Mouse (Mus musculus): ENCODE measurements at regions not wholly inside any gene's neighbourhood (a gene's known extent, or its start where the extent isn't known, plus 50 kb on each side); places are given as distances from the start of the nearest gene placed in this dataset.

GRCm38 (mm10) chr17:47266335-47266734 lies 102.4 kb upstream of the Mrps10 start:
- Histone ChIP-seq H3K9me3 (ENCODE audit: control insufficient read depth, low read length) (peaks cover 5% of the 10 kb centered on the region; the same call in 1 of the 2 replicates), H3K27me3 (ENCODE audit: control insufficient read depth, insufficient read depth, low read length) (no peaks in the 10 kb centered on the region), H3K4me3 (ENCODE audit: low read length) (no peak overlapping the region), H3K27ac (ENCODE audit: low read depth, low read length) (no peak overlapping the region), H3K4me2 (replicated peaks; ENCODE audit: low read depth, low read length) (no peak overlapping the region), H3K36me3 (ENCODE audit: control insufficient read depth, insufficient read depth, low read length) (no peaks in the 10 kb centered on the region; the same call in 1 of the 2 replicates), H3K4me1 (ENCODE audit: control insufficient read depth, insufficient read depth, low read length) (no peaks in the 10 kb centered on the region), H3K9ac (ENCODE audit: low read depth, low read length) (no peak overlapping the region)
- ATAC-seq (ENCODE audit: low FRiP score, low TSS enrichment): no peak
- 93% methylated on average over 7 of the region's 7 CpGs for WGBS

GRCm38 (mm10) chr17:47262986-47263385 lies 105.7 kb upstream of the Mrps10 start:
- Histone ChIP-seq H3K36me3 (ENCODE audit: control insufficient read depth, insufficient read depth, low read length) (peaks cover 4% of the 10 kb centered on the region; the same call in 1 of the 2 replicates), H3K4me1 (ENCODE audit: control insufficient read depth, insufficient read depth, low read length) (no peaks in the 10 kb centered on the region), H3K27ac (ENCODE audit: low read depth, low read length) (no peak overlapping the region), H3K9ac (ENCODE audit: low read depth, low read length) (no peak overlapping the region), H3K27me3 (ENCODE audit: control insufficient read depth, insufficient read depth, low read length) (no peaks in the 10 kb centered on the region), H3K9me3 (ENCODE audit: control insufficient read depth, low read length) (peaks cover 5% of the 10 kb centered on the region; the same call in 1 of the 2 replicates), H3K4me3 (ENCODE audit: low read length) (no peak overlapping the region), H3K4me2 (replicated peaks; ENCODE audit: low read depth, low read length) (no peak overlapping the region)
- WGBS: 90% methylated on average over 9 of the region's 9 CpGs
- ATAC-seq (ENCODE audit: low FRiP score, low TSS enrichment): no peak

- ATAC-seq (ENCODE audit: low FRiP score, low TSS enrichment): no peak
- H3K27ac ChIP-seq (ENCODE audit: low read depth, low read length): no peak overlapping the region
- WGBS: 93% methylated on average over 5 of the region's 5 CpGs
Measured at GRCm38 (mm10) chr17:47262141-47262540, 106.5 kb upstream of the Mrps10 start.

GRCm38 (mm10) chr17:47260976-47261375 lies 107.7 kb upstream of the Mrps10 start:
- no peak overlapping the region for H3K4me2 ChIP-seq (replicated peaks; ENCODE audit: low read depth, low read length)
- 80% methylated on average over 4 of the region's 4 CpGs for WGBS

More at GRCm38 (mm10) chr17:47262141-47262540, 106.5 kb upstream of the Mrps10 start:
- Histone ChIP-seq H3K36me3 (ENCODE audit: control insufficient read depth, insufficient read depth, low read length) (peaks cover 4% of the 10 kb centered on the region; the same call in 1 of the 2 replicates), H3K4me3 (ENCODE audit: low read length) (no peak overlapping the region), H3K4me2 (replicated peaks; ENCODE audit: low read depth, low read length) (no peak overlapping the region), H3K9ac (ENCODE audit: low read depth, low read length) (no peak overlapping the region), H3K27me3 (ENCODE audit: control insufficient read depth, insufficient read depth, low read length) (no peaks in the 10 kb centered on the region), H3K9me3 (ENCODE audit: control insufficient read depth, low read length) (no peaks in the 10 kb centered on the region), H3K4me1 (ENCODE audit: control insufficient read depth, insufficient read depth, low read length) (no peaks in the 10 kb centered on the region)

DNA sequence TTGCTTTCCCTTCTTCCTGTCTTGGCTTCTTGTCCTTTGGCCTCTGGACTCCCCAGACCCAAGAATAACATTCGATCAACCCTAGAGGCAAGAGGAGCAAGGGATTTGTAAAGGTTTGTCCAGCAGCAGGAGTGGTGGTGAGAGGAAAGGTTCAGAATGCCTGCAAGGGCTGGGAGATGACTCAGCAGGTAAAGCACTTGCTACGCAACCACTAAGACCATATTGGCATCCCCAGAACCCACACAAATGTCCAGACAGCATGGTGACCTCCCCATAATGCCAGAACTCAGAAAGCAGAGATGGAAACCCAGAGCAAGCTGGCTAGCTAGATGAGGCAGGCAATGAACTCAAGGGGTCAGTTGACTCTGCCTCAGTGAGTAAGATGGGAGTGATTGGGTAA lies 110.4 kb upstream of the Mrps10 start:
- H3K4me2 ChIP-seq (replicated peaks; ENCODE audit: low read depth, low read length): no peak overlapping the region
- H3K36me3 ChIP-seq (ENCODE audit: control insufficient read depth, insufficient read depth, low read length): peaks cover 8% of the 10 kb centered on the region; the same call in 1 of the 2 replicates
- no peak for ATAC-seq (ENCODE audit: low FRiP score, low TSS enrichment)
- no peaks in the 10 kb centered on the region for H3K4me1 ChIP-seq (ENCODE audit: control insufficient read depth, insufficient read depth, low read length)
- no peak overlapping the region for H3K9ac ChIP-seq (ENCODE audit: low read depth, low read length)
- no peak overlapping the region for H3K27ac ChIP-seq (ENCODE audit: low read depth, low read length)
- 92% methylated on average over 2 of the region's 2 CpGs for WGBS
- H3K9me3 ChIP-seq (ENCODE audit: control insufficient read depth, low read length): no peaks in the 10 kb centered on the region
- H3K27me3 ChIP-seq (ENCODE audit: control insufficient read depth, insufficient read depth, low read length): no peaks in the 10 kb centered on the region
- no peak overlapping the region for H3K4me3 ChIP-seq (ENCODE audit: low read length)

More at GRCm38 (mm10) chr17:47260976-47261375, 107.7 kb upstream of the Mrps10 start:
- no peak overlapping the region for H3K4me3 ChIP-seq (ENCODE audit: low read length)
- ATAC-seq (ENCODE audit: low FRiP score, low TSS enrichment): no peak
- H3K27me3 ChIP-seq (ENCODE audit: control insufficient read depth, insufficient read depth, low read length): no peaks in the 10 kb centered on the region
- H3K27ac ChIP-seq (ENCODE audit: low read depth, low read length): no peak overlapping the region
- no peaks in the 10 kb centered on the region for H3K9me3 ChIP-seq (ENCODE audit: control insufficient read depth, low read length)
- peaks cover 6% of the 10 kb centered on the region; the same call in 1 of the 2 replicates for H3K36me3 ChIP-seq (ENCODE audit: control insufficient read depth, insufficient read depth, low read length)
- H3K4me1 ChIP-seq (ENCODE audit: control insufficient read depth, insufficient read depth, low read length): no peaks in the 10 kb centered on the region
- H3K9ac ChIP-seq (ENCODE audit: low read depth, low read length): no peak overlapping the region

DNA sequence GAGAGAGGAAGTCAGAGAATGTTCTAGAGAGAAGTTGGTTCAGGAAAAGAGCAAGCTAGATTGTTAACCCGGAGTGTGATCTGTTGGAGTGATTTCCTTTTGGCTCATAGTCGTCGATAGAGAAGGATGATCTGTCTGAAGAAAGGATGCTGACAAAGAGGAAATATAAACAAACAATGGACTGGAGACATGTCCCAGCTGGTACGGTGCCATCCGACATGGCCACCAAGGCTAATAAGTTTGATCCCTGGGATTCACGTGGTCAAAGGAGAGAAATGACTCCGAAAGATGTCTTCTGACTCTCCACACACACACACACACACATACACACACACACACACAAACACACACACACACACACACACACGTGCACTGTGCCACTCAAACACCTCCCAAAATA lies 113.5 kb upstream of the Mrps10 start:
- H3K27me3 ChIP-seq (ENCODE audit: control insufficient read depth, insufficient read depth, low read length): no peaks in the 10 kb centered on the region
- H3K9me3 ChIP-seq (ENCODE audit: control insufficient read depth, low read length): no peaks in the 10 kb centered on the region
- no peaks in the 10 kb centered on the region for H3K4me1 ChIP-seq (ENCODE audit: control insufficient read depth, insufficient read depth, low read length)
- ATAC-seq (ENCODE audit: low FRiP score, low TSS enrichment): no peak
- 69% methylated on average over 8 of the region's 8 CpGs for WGBS
- H3K4me2 ChIP-seq (replicated peaks; ENCODE audit: low read depth, low read length): no peak overlapping the region
- H3K27ac ChIP-seq (ENCODE audit: low read depth, low read length): no peak overlapping the region
- H3K4me3 ChIP-seq (ENCODE audit: low read length): no peak overlapping the region
- H3K9ac ChIP-seq (ENCODE audit: low read depth, low read length): no peak overlapping the region
- peaks cover 12% of the 10 kb centered on the region; the same call in 1 of the 2 replicates for H3K36me3 ChIP-seq (ENCODE audit: control insufficient read depth, insufficient read depth, low read length)

DNA sequence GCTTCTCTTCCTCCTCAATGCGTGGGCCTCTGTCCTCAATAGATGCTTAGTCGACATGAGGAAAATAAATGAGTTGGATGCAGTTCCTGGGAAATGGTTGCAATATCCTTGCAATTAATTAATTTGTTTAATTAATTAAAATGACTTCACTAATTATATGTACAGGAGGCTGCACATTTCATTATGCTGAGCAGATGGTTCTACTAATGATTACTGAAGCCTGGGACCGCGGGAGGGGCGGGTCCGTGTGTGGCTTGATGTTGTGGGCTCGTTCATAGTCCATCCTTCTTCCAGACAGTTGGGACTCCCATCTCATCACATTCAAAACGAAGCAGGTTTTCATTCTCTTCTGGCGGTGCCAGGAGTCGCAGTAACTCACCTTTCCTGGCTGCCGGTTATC lies 114.7 kb upstream of the Mrps10 start:
- no peaks in the 10 kb centered on the region for H3K4me1 ChIP-seq (ENCODE audit: control insufficient read depth, insufficient read depth, low read length)
- WGBS: 85% methylated on average over 11 of the region's 11 CpGs
- ATAC-seq (ENCODE audit: low FRiP score, low TSS enrichment): no peak
- H3K9me3 ChIP-seq (ENCODE audit: control insufficient read depth, low read length): no peaks in the 10 kb centered on the region
- H3K4me2 ChIP-seq (replicated peaks; ENCODE audit: low read depth, low read length): no peak overlapping the region
- H3K9ac ChIP-seq (ENCODE audit: low read depth, low read length): no peak overlapping the region
- H3K36me3 ChIP-seq (ENCODE audit: control insufficient read depth, insufficient read depth, low read length): peaks cover 12% of the 10 kb centered on the region; the same call in 1 of the 2 replicates
- no peak overlapping the region for H3K27ac ChIP-seq (ENCODE audit: low read depth, low read length)
- no peaks in the 10 kb centered on the region for H3K27me3 ChIP-seq (ENCODE audit: control insufficient read depth, insufficient read depth, low read length)
- no peak overlapping the region for H3K4me3 ChIP-seq (ENCODE audit: low read length)

- 79% methylated on average over 4 of the region's 4 CpGs for WGBS
- Histone ChIP-seq H3K4me1 (ENCODE audit: control insufficient read depth, insufficient read depth, low read length) (no peaks in the 10 kb centered on the region), H3K9me3 (ENCODE audit: control insufficient read depth, low read length) (no peaks in the 10 kb centered on the region)
Measured at GRCm38 (mm10) chr17:47250001-47250400, 118.7 kb upstream of the Mrps10 start.

GRCm38 (mm10) chr17:47249176-47249575 lies 119.5 kb upstream of the Mrps10 start:
- no peaks in the 10 kb centered on the region for H3K9me3 ChIP-seq (ENCODE audit: control insufficient read depth, low read length)
- H3K4me2 ChIP-seq (replicated peaks; ENCODE audit: low read depth, low read length): no peak overlapping the region
- ATAC-seq (ENCODE audit: low FRiP score, low TSS enrichment): no peak
- no peak overlapping the region for H3K4me3 ChIP-seq (ENCODE audit: low read length)
- no peak overlapping the region for H3K9ac ChIP-seq (ENCODE audit: low read depth, low read length)
- 78% methylated on average over 9 of the region's 9 CpGs for WGBS
- no peaks in the 10 kb centered on the region for H3K4me1 ChIP-seq (ENCODE audit: control insufficient read depth, insufficient read depth, low read length)
- H3K27me3 ChIP-seq (ENCODE audit: control insufficient read depth, insufficient read depth, low read length): no peaks in the 10 kb centered on the region
- peaks cover 3% of the 10 kb centered on the region; the same call in 1 of the 2 replicates for H3K36me3 ChIP-seq (ENCODE audit: control insufficient read depth, insufficient read depth, low read length)
- H3K27ac ChIP-seq (ENCODE audit: low read depth, low read length): no peak overlapping the region

More at GRCm38 (mm10) chr17:47250001-47250400, 118.7 kb upstream of the Mrps10 start:
- no peak for ATAC-seq (ENCODE audit: low FRiP score, low TSS enrichment)
- Histone ChIP-seq H3K4me3 (ENCODE audit: low read length) (no peak overlapping the region), H3K36me3 (ENCODE audit: control insufficient read depth, insufficient read depth, low read length) (peaks cover 3% of the 10 kb centered on the region; the same call in 1 of the 2 replicates), H3K9ac (ENCODE audit: low read depth, low read length) (no peak overlapping the region), H3K27me3 (ENCODE audit: control insufficient read depth, insufficient read depth, low read length) (no peaks in the 10 kb centered on the region), H3K4me2 (replicated peaks; ENCODE audit: low read depth, low read length) (no peak overlapping the region), H3K27ac (ENCODE audit: low read depth, low read length) (no peak overlapping the region)

All from kidney, embryonic 14.5 days (tissue).